In genomic region chr4:128811382-128812056, GRCm38 (mm10) we compare ENCODE assay signal across 8 mouse cellular contexts. TPM values are rescaled to one million over a fixed set of nuclear protein-coding genes. Genes with fewer than 3 reads are reported as not detected.
DNase-seq lines count a peak whose midpoint lies in the region; ATAC-seq and TF ChIP-seq lines count a peak whose summit lies in the region.

No protein-coding gene starts in this region.

- peak; percentile 91 for DNase-seq in heart, adult 8-10 months (ENCODE audit: low spot score)
- DNase-seq in kidney, adult 8-10 months = peak; percentile 87 to 90
- DNase-seq in midbrain, embryonic 14.5 days = peak; percentile 92
- peak; percentile 50 to 77 for DNase-seq in spleen, adult 2 months (ENCODE audit: low read depth in 1 of 2, low spot score in 2 of 2)

- 6% methylated on average over 16 of the region's 16 CpGs for WGBS in bone marrow, adult 2 months
- WGBS in embryonic facial prominence, embryonic 15.5 days = 12% methylated on average over 16 of the region's 16 CpGs
- WGBS in limb, embryonic 12.5 days = 16% methylated on average over 16 of the region's 16 CpGs
- WGBS in midbrain, embryonic 14.5 days = 12% methylated on average over 16 of the region's 16 CpGs
- 7% methylated on average over 16 of the region's 16 CpGs for WGBS in spleen, adult 2 months

- no peaks in the 10 kb centered on the region for H3K79me2 ChIP-seq in C2C12 (ENCODE audit: control insufficient read depth, insufficient read depth)

- ATAC-seq in embryonic facial prominence, embryonic 15.5 days (ENCODE audit: insufficient number of reproducible peaks, low FRiP score, low TSS enrichment, low read depth) = peak; percentile 85
- ATAC-seq in limb, embryonic 12.5 days (ENCODE audit: insufficient number of reproducible peaks, insufficient read depth, low FRiP score, low TSS enrichment, low read depth) = peak; percentile 84
- ATAC-seq in midbrain, embryonic 14.5 days (ENCODE audit: low FRiP score, low TSS enrichment) = peak; percentile 91

- TF ChIP-seq POLR2A in bone marrow, adult 2 months (IDR thresholded peaks at IDR 0.05; ENCODE audit: borderline replicate concordance, control insufficient read depth, low read depth, low read length) = no peak
- TF ChIP-seq POLR2A in spleen, adult 2 months (IDR thresholded peaks at IDR 0.05; ENCODE audit: low read depth, low read length) = no peak

- no peaks in the 10 kb centered on the region for H3K79me3 ChIP-seq in C2C12 (ENCODE audit: low read depth)

- H3ac ChIP-seq in C2C12 (ENCODE audit: control insufficient read depth, insufficient read length, low read depth) = peak overlapping the region; percentile 54

- peaks cover 7% of the 10 kb centered on the region for H3K27me3 ChIP-seq in C2C12 (ENCODE audit: control insufficient read depth, insufficient read depth, insufficient read length)
- H3K27me3 ChIP-seq in embryonic facial prominence, embryonic 15.5 days = no peaks in the 10 kb centered on the region
- H3K27me3 ChIP-seq in limb, embryonic 12.5 days = no peaks in the 10 kb centered on the region
- no peaks in the 10 kb centered on the region for H3K27me3 ChIP-seq in midbrain, embryonic 14.5 days (ENCODE audit: control insufficient read depth, insufficient read depth, low read length)
- no peaks in the 10 kb centered on the region for H3K27me3 ChIP-seq in spleen, adult 2 months (ENCODE audit: control insufficient read depth, insufficient read depth, low read length)

- H3K36me3 ChIP-seq in C2C12 (ENCODE audit: control insufficient read depth, insufficient read depth) = no peaks in the 10 kb centered on the region
- no peaks in the 10 kb centered on the region for H3K36me3 ChIP-seq in embryonic facial prominence, embryonic 15.5 days
- no peaks in the 10 kb centered on the region for H3K36me3 ChIP-seq in limb, embryonic 12.5 days
- no peaks in the 10 kb centered on the region for H3K36me3 ChIP-seq in midbrain, embryonic 14.5 days (ENCODE audit: control insufficient read depth, insufficient read depth, low read length)
- no peaks in the 10 kb centered on the region for H3K36me3 ChIP-seq in spleen, adult 2 months (ENCODE audit: control insufficient read depth, insufficient read depth, low read length)

- TF ChIP-seq CTCF in C2C12 (IDR thresholded peaks at IDR 0.05; ENCODE audit: control insufficient read depth, insufficient read depth, insufficient read length) = no peak
- no peak for TF ChIP-seq CTCF in bone marrow, adult 2 months (IDR thresholded peaks at IDR 0.05; ENCODE audit: control insufficient read depth, insufficient read depth, low read length)
- no peak for TF ChIP-seq CTCF in spleen, adult 2 months (IDR thresholded peaks at IDR 0.05; ENCODE audit: extremely low read depth, insufficient read depth, insufficient read length, insufficient replicate concordance)

- peak overlapping the region; percentile 60 for H3K4me2 ChIP-seq in embryonic facial prominence, embryonic 15.5 days (replicated peaks)
- H3K4me2 ChIP-seq in limb, embryonic 12.5 days = peak overlapping the region; percentile 69
- peak overlapping the region; percentile 62 for H3K4me2 ChIP-seq in midbrain, embryonic 14.5 days (ENCODE audit: low read length)

- H3K4me1 ChIP-seq in bone marrow, adult 2 months (ENCODE audit: control insufficient read depth, insufficient read depth, low read length) = peaks cover 1% of the 10 kb centered on the region; the same call in 1 of the 2 replicates
- H3K4me1 ChIP-seq in embryonic facial prominence, embryonic 15.5 days = peaks cover 20% of the 10 kb centered on the region
- H3K4me1 ChIP-seq in limb, embryonic 12.5 days (replicated peaks) = peaks cover 21% of the 10 kb centered on the region
- peaks cover 7% of the 10 kb centered on the region for H3K4me1 ChIP-seq in midbrain, embryonic 14.5 days (ENCODE audit: control insufficient read depth, insufficient read depth, low read length)
- peaks cover 7% of the 10 kb centered on the region; the same call in 1 of the 2 replicates for H3K4me1 ChIP-seq in spleen, adult 2 months (ENCODE audit: control insufficient read depth, insufficient read depth, insufficient read length)

- peak overlapping the region; percentile 35 for H3K4me3 ChIP-seq in C2C12 (ENCODE audit: insufficient read depth, poor library complexity, severe bottlenecking)
- H3K4me3 ChIP-seq in bone marrow, adult 2 months (replicated peaks; ENCODE audit: control insufficient read depth, low read depth, low read length) = peak overlapping the region; percentile 72
- peak overlapping the region; percentile 54 for H3K4me3 ChIP-seq in embryonic facial prominence, embryonic 15.5 days (replicated peaks)
- peak overlapping the region; percentile 55 for H3K4me3 ChIP-seq in limb, embryonic 12.5 days (replicated peaks)
- peak overlapping the region; percentile 44 for H3K4me3 ChIP-seq in midbrain, embryonic 14.5 days (replicated peaks; ENCODE audit: low read depth, low read length)
- peak overlapping the region; percentile 56 for H3K4me3 ChIP-seq in spleen, adult 2 months (ENCODE audit: extremely low read depth, insufficient read depth, insufficient read length)

- no peaks in the 10 kb centered on the region for H3K9me3 ChIP-seq in embryonic facial prominence, embryonic 15.5 days (replicated peaks)
- H3K9me3 ChIP-seq in limb, embryonic 12.5 days = no peaks in the 10 kb centered on the region
- H3K9me3 ChIP-seq in midbrain, embryonic 14.5 days (ENCODE audit: control insufficient read depth, low read length) = no peaks in the 10 kb centered on the region

- no peak overlapping the region for H3K27ac ChIP-seq in bone marrow, adult 2 months (ENCODE audit: control insufficient read depth, insufficient read depth, low read depth, low read length, poor library complexity)
- H3K27ac ChIP-seq in embryonic facial prominence, embryonic 15.5 days (replicated peaks) = 0 out of 2 replicates have a peak overlapping the region, but pooled peaks have one; percentile 49
- H3K27ac ChIP-seq in limb, embryonic 12.5 days = 0 out of 2 replicates have a peak overlapping the region, but pooled peaks have one; percentile 12
- H3K27ac ChIP-seq in midbrain, embryonic 14.5 days (replicated peaks; ENCODE audit: low read depth, low read length) = peak overlapping the region; percentile 39
- peak overlapping the region; percentile 9; the same call in 1 of the 2 replicates for H3K27ac ChIP-seq in spleen, adult 2 months (ENCODE audit: insufficient read depth, low read length)

- peak overlapping the region; percentile 51 for H3K9ac ChIP-seq in embryonic facial prominence, embryonic 15.5 days
- peak overlapping the region; percentile 71 for H3K9ac ChIP-seq in limb, embryonic 12.5 days (replicated peaks)
- H3K9ac ChIP-seq in midbrain, embryonic 14.5 days (replicated peaks; ENCODE audit: low read length) = peak overlapping the region; percentile 54

TF ChIP-seq in C2C12, 6 proteins besides CTCF, POLR2A, EP300 and RAD21:
- no peak for TF ChIP-seq CEBPB (IDR thresholded peaks at IDR 0.05; ENCODE audit: low read depth)
- no peak for TF ChIP-seq MAX (IDR thresholded peaks at IDR 0.05)
- TF ChIP-seq USF1 (IDR thresholded peaks at IDR 0.05; ENCODE audit: low read depth) = peak; percentile 99
- no peak for TF ChIP-seq MYOD1 (IDR thresholded peaks at IDR 0.05; ENCODE audit: control insufficient read depth, insufficient read length, low read depth)
- no peak for TF ChIP-seq MYOG (IDR thresholded peaks at IDR 0.05; ENCODE audit: control insufficient read depth, extremely low read depth, insufficient read length)
- TF ChIP-seq FOSL1 (IDR thresholded peaks at IDR 0.05; ENCODE audit: insufficient read depth, low read length, poor library complexity, severe bottlenecking) = peak; percentile 92

RNA-seq across cellular contexts. Expression of gene Zfp362, which starts 5.7 kb away (rescaled TPM):
- 9.9 TPM for polyA plus RNA-seq in C2C12 (2012; fragmentation: generic; extraction: Trizol)
- polyA plus RNA-seq in bone marrow, adult 2 months (2011; ENCODE audit: insufficient read depth, insufficient read length, low replicate concordance, missing spikeins) = 10.3 and 12.1 TPM in 2 replicates
- 37.3 and 43.6 TPM in 2 replicates for polyA plus RNA-seq in embryonic facial prominence, embryonic 15.5 days (2015; fragmentation: Nextera tagmentation; extraction: Ambion mirVana)
- 10 to 100 TPM; 10.1 to 13.3 (median 12.3) TPM for total RNA-seq in heart, adult 8-10 months (2022)
- polyA plus RNA-seq in limb, embryonic 12.5 days (2016; fragmentation: Nextera tagmentation; extraction: Ambion mirVana) = 47.6 and 52.1 TPM in 2 replicates
- 28.3 and 35.7 TPM in 2 replicates for polyA plus RNA-seq in midbrain, embryonic 14.5 days (2014; fragmentation: Nextera tagmentation; extraction: Ambion mirVana)
- 52.7 and 69.3 TPM in 2 replicates for polyA plus RNA-seq in spleen, adult 2 months (2012; rRNA removed)

RNA-seq across cellular contexts. Expression of gene A3galt2, which starts 56.4 kb away (rescaled TPM):
- polyA plus RNA-seq in C2C12 (2012; fragmentation: generic; extraction: Trizol) = 0.15 TPM
- 0.34 and 1.5 TPM in 2 replicates for polyA plus RNA-seq in bone marrow, adult 2 months (2011; ENCODE audit: insufficient read depth, insufficient read length, low replicate concordance, missing spikeins)
- polyA plus RNA-seq in embryonic facial prominence, embryonic 15.5 days (2015; fragmentation: Nextera tagmentation; extraction: Ambion mirVana) = 0.12 and 0.15 TPM in 2 replicates
- under 1 TPM in 2 of 4 experiments, not detected in 2; 0.09 to 0.11 TPM for total RNA-seq in heart, adult 8-10 months (2022)
- 0.18 and 0.32 TPM in 2 replicates for polyA plus RNA-seq in limb, embryonic 12.5 days (2016; fragmentation: Nextera tagmentation; extraction: Ambion mirVana)
- polyA plus RNA-seq in midbrain, embryonic 14.5 days (2014; fragmentation: Nextera tagmentation; extraction: Ambion mirVana) = 0.47 and 0.74 TPM in 2 replicates
- polyA plus RNA-seq in spleen, adult 2 months (2012; rRNA removed) = 0.41 TPM in 2 replicates
